Mouse (Mus musculus) liver, embryonic 12.5 days (tissue): ENCODE results near the gene Peli3. TPM values are rescaled to one million over a fixed set of nuclear protein-coding genes. Genes with fewer than 3 reads are reported as not detected.

Experiments
- ATAC-seq: fragments of 200-750 bp; cut with Nextera tagmentation; 2 replicates; pipeline ENCODE4 v1.8.0; 2017; ENCODE audit warnings: moderate number of reproducible peaks, mild to moderate bottlenecking, moderate library complexity
- H3K27ac ChIP-seq: fragments of 300-500 bp; sonication (generic); 2 replicates; pipeline ENCODE4 v1.5.1; 2016; ENCODE audit warnings: mild to moderate bottlenecking
- H3K27me3 ChIP-seq: fragments of 300-500 bp; sonication (generic); replicated peaks from 2 replicates; pipeline ENCODE4 v1.6.1; 2016; ENCODE audit warnings: mild to moderate bottlenecking, moderate library complexity
- H3K36me3 ChIP-seq: fragments of 300-500 bp; sonication (generic); 2 replicates; pipeline ENCODE4 v1.6.1; 2016; ENCODE audit warnings: mild to moderate bottlenecking, moderate library complexity
- H3K4me1 ChIP-seq: fragments of 300-500 bp; sonication (generic); 2 replicates; pipeline ENCODE4 v1.6.1; 2016
- H3K4me2 ChIP-seq: fragments of 300-500 bp; sonication (generic); 2 replicates; pipeline ENCODE4 v1.6.1; 2016; ENCODE audit warnings: mild to moderate bottlenecking, moderate library complexity
- H3K4me3 ChIP-seq: fragments of 300-500 bp; sonication (generic); 2 replicates; pipeline ENCODE4 v1.5.1; 2016; ENCODE audit warnings: mild to moderate bottlenecking, moderate library complexity
- H3K9ac ChIP-seq: fragments of 300-500 bp; sonication (generic); 2 replicates; pipeline ENCODE4 v1.6.1; 2016; ENCODE audit warnings: mild to moderate bottlenecking, moderate library complexity
- H3K9me3 ChIP-seq: fragments of 300-500 bp; sonication (generic); replicated peaks from 2 replicates; pipeline ENCODE4 v1.6.1; 2016; ENCODE audit warnings: mild to moderate bottlenecking, moderate library complexity
- WGBS: fragments of 180-500 bp; shearing (Covaris S2); methylation state at CpG from one replicate; pipeline ENCODE4 v1.1.7; 2016; ENCODE audit not compliant: insufficient replicate concordance; 5-methylcytosine and 5-hydroxymethylcytosine counted together
- polyA plus RNA-seq: library from polyadenylated mRNA; unstranded; fragments of >200 nt; fragmentation: Nextera tagmentation; extraction: Ambion mirVana; gene quantifications from 2 replicates; pipeline ENCODE4 v1.2.1, GENCODE M21; 2016

Gene Peli3
- polyA plus RNA-seq, 1 experiment from 2014 or later = 0.20 TPM

DNA sequence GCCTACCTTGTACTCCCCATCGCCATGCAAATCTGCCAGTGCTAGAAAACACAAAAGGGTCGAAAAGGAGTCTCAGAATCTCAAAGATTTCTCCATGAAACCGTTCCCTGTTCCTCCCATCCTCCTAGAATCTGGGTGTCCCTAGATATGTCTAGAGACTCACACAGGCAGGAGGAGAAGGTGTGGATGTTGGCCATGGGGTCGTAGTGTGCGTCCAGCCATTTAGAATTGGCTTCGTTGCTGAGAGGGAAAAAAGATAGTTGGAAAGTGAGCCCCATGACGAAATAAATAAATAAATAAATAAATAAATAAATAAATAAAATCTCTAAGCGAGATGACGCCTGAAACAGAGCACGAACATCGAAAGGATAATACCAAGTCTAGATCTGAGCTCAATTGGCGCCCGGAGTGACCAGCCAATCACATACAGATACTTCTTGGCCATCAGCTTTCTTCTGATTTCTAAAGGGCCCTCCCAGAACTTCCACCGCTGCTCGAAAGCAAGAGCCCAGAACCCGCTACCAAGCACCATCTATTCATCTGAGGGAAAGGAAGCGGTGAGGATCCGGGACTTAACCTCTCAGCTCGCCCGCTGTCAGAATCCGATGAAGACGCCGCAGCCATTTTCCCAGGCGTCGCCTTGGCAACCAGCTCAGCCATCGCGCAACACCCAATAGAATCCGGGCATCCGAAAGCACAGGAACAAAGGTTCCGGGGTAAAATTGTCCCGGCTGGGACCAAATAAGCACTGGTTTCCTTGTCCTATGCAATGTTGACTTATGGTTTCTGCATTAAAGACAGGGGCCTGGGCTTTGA is 36.7 kb downstream of the Peli3 start, which contains the start of gene Bbs1:
Bbs1 (minus strand) TSS at position 650 of the 816 bp plus-strand sequence.
- Histone ChIP-seq H3K9me3 (no peaks in the 10 kb centered on the region), H3K27me3 (no peaks in the 10 kb centered on the region), H3K4me2 (peak within 1 kb of the TSS; percentile 68), H3K27ac (no peak within 1 kb of the TSS), H3K4me1 (peaks cover 10% of the 10 kb centered on the region), H3K36me3 (peaks cover 43% of the 10 kb centered on the region), H3K9ac (peak within 1 kb of the TSS; percentile 44; the same call in 1 of the 2 replicates), H3K4me3 (peak within 1 kb of the TSS; percentile 65)
- peak; percentile 31; the same call in 1 of the 2 replicates for ATAC-seq
- 8% methylated on average over 31 of the region's 31 CpGs for WGBS

DNA sequence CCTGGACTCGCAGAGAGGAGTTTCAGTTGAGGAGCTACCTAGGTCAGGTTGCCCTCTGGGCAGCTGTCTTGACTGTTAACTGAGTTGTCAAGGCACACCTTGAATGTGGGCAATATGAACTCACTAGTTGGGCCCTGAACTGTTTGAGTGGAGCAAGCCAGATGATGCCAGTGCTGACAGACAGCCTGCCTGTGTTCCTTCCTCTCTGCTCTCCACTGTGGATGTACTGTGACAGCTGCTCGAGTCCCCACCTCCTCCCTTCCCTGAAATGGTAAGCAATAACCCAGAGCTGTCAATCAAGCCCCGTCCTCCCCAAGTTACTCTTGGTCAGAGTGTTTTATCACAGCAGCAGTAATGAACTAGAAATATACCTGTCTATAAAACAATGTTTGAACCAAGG is 43.0 kb downstream of the Peli3 start:
- H3K27ac ChIP-seq = no peak overlapping the region
- no peak overlapping the region for H3K4me2 ChIP-seq
- no peaks in the 10 kb centered on the region for H3K9me3 ChIP-seq
- H3K4me1 ChIP-seq = no peaks in the 10 kb centered on the region
- WGBS = 50% methylated on average over 3 of the region's 3 CpGs
- H3K9ac ChIP-seq = no peak overlapping the region
- no peaks in the 10 kb centered on the region for H3K36me3 ChIP-seq
- H3K4me3 ChIP-seq = no peak overlapping the region
- H3K27me3 ChIP-seq = peaks cover 5% of the 10 kb centered on the region; the same call in 1 of the 2 replicates
- ATAC-seq = no peak

DNA sequence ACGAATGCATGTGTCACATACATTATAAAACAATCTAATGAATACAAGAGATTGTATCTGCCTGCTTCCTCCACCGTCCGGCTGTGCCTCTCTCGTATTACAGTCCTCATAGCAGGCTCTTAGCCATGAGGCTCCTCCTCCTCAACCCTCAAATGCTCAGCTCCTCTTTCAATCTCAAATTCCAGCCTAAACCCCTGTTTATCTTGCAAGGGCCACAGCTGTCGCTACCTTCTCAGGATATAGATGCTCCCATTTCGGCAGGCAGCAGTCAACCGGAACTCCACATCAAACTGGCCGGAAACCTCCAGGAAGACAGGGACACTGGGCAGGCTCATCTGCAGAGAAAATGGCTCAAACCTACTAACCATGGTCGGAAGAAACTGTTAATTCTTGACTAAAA is 44.0 kb downstream of the Peli3 start:
- no peaks in the 10 kb centered on the region for H3K4me1 ChIP-seq
- H3K4me3 ChIP-seq = no peak overlapping the region
- H3K4me2 ChIP-seq = no peak overlapping the region
- no peak for ATAC-seq
- peaks cover 8% of the 10 kb centered on the region; the same call in 1 of the 2 replicates for H3K27me3 ChIP-seq
- 64% methylated on average over 9 of the region's 9 CpGs for WGBS
- no peak overlapping the region for H3K9ac ChIP-seq
- no peaks in the 10 kb centered on the region for H3K9me3 ChIP-seq
- no peak overlapping the region for H3K27ac ChIP-seq
- no peaks in the 10 kb centered on the region for H3K36me3 ChIP-seq

DNA sequence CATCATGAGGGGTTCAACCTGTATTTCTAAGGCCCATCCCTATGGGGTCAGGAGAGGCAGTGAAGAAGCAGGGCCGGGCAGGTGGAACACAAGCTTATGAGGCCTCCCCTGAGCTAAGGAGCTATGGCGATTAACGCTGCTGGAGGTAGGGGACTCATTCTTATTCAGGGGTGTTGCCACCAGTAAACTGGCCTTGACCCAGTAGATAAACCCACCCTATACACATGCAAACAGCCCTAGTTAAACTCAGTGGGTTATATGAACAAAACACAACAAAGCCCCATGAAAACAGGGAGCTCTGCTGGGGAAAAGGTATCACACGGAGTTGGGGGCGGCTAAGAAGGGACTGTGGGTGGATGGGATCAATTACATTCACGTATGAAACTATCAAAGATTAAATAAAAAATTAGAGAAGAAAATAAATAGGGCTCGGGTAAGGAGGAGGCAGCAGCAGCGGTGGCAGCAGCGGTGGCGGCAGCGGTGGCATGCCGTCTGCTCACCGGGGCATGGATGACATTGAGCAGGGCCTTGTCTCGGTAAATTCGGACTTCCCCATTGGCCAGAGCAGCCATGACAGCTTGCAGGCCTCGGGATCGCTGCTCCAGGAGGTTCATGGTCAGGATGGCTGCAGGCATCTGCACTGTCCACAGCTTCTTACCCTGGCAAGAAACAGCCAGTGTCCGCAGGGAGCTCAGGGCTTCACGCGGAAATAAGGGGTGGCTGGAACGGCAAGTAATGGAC is 46.0 kb downstream of the Peli3 start:
- 61% methylated on average over 21 of the region's 21 CpGs for WGBS
- no peak overlapping the region for H3K27ac ChIP-seq
- ATAC-seq = no peak
- no peak overlapping the region for H3K4me3 ChIP-seq
- H3K4me2 ChIP-seq = no peak overlapping the region
- H3K9me3 ChIP-seq = no peaks in the 10 kb centered on the region
- peaks cover 14% of the 10 kb centered on the region for H3K4me1 ChIP-seq
- H3K27me3 ChIP-seq = peaks cover 8% of the 10 kb centered on the region; the same call in 1 of the 2 replicates
- H3K36me3 ChIP-seq = no peaks in the 10 kb centered on the region
- no peak overlapping the region for H3K9ac ChIP-seq

DNA sequence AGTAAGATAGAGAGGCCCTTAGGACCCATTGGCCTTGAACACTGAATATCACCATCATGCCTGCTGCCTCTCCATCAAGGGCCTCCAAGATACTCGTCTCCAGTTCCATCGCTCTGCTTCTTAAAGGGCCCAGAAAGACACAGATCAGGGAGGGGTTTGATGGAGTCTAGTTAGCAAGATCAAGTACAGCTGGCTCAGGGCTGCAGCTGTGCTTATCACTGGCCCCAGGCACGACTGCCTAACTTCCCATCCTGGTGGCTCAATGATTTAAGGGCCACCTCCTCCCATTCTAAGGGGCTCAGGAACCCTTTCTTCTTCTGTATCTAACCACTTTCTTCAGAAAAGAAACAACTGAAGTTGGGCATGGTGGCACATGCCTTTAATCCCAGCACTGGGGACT is 51.1 kb downstream of the Peli3 start:
- Histone ChIP-seq H3K9me3 (no peaks in the 10 kb centered on the region), H3K27me3 (peaks cover 13% of the 10 kb centered on the region), H3K36me3 (no peaks in the 10 kb centered on the region), H3K4me2 (peak overlapping the region; percentile 50), H3K4me3 (no peak overlapping the region), H3K27ac (peak overlapping the region; percentile 83), H3K4me1 (peaks cover 33% of the 10 kb centered on the region), H3K9ac (peak overlapping the region; percentile 43)
- 11% methylated on average over 3 of the region's 3 CpGs for WGBS
- ATAC-seq = peak; percentile 95

DNA sequence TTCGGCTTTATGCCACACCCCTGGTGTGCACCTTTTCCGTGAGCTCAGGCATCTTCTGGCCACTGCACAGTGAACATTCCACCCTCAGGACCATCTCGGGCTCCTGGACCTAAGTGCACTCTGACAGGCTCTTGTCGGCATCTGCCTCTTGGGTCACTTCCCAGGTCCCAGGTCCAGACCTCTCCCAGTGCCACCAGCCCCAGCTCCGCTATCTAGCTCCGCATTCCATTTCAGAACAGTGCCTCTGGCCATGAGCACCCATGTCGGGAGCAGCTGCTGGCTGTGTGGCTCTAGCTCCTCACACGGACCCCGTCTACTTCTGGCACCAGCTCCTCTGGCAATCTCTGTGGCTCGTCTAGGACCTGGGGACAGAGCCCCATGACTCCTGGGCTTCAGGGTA is 53.1 kb downstream of the Peli3 start:
- Histone ChIP-seq H3K4me1 (peaks cover 36% of the 10 kb centered on the region), H3K27me3 (peaks cover 13% of the 10 kb centered on the region), H3K4me2 (no peak overlapping the region), H3K4me3 (no peak overlapping the region), H3K9me3 (no peaks in the 10 kb centered on the region), H3K36me3 (0 out of 2 replicates have a peak, but pooled peaks cover 5% of the 10 kb centered on the region), H3K9ac (no peak overlapping the region), H3K27ac (0 out of 2 replicates have a peak overlapping the region, but pooled peaks have one; percentile 21)
- no peak for ATAC-seq
- WGBS = 77% methylated on average over 10 of the region's 10 CpGs

DNA sequence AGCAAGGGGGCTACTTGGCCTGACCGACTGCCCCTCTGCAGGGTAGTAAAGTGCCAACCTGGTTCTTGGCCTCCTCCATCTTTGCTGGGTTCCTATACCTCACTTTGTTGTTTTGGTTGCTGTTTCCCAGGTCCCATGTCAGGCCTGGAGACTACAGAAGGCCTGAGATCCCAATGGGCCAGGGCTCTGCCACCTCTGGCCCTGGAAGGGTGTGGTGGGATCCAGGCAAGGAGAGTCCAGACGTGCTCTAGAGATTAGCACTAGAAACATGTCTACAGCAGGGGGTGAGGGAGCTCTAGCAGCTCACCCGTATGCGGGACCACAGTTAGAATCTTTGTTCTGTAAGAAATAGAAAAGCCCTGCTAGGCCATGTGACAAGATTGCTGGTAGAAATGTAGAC is 59.0 kb downstream of the Peli3 start:
- peak; percentile 91 for ATAC-seq
- Histone ChIP-seq H3K27ac (peak overlapping the region; percentile 73), H3K9ac (peak overlapping the region; percentile 47), H3K36me3 (peaks cover 51% of the 10 kb centered on the region), H3K9me3 (no peaks in the 10 kb centered on the region), H3K4me1 (peaks cover 54% of the 10 kb centered on the region), H3K27me3 (no peaks in the 10 kb centered on the region), H3K4me3 (no peak overlapping the region), H3K4me2 (peak overlapping the region; percentile 30)
- WGBS = 47% methylated on average over 4 of the region's 4 CpGs

Other genes with a start within 250 kb of the Peli3 start
- gene Gm960, start 244.5 kb downstream of the Peli3 start, polyA plus RNA-seq = 0.43 and 1.1 TPM in 2 replicates
- gene Sptbn2, start 232.0 kb downstream of the Peli3 start, polyA plus RNA-seq = 0.14 and 0.30 TPM in 2 replicates
- gene Rbm4b, start 186.6 kb downstream of the Peli3 start, polyA plus RNA-seq = 22.7 and 24.0 TPM in 2 replicates
- gene Rbm4, start 149.2 kb downstream of the Peli3 start, polyA plus RNA-seq = 30.7 and 32.6 TPM in 2 replicates
- 18.1 and 18.9 TPM in 2 replicates for gene Gm21992, start 131.5 kb downstream of the Peli3 start, polyA plus RNA-seq
- 62.0 and 63.5 TPM in 2 replicates for gene Rbm14, start 131.5 kb downstream of the Peli3 start, polyA plus RNA-seq
- 40.3 and 43.6 TPM in 2 replicates for gene Ccs, start 103.8 kb downstream of the Peli3 start, polyA plus RNA-seq
- not detected in 2 replicates for gene Ccdc87, start 103.8 kb downstream of the Peli3 start, polyA plus RNA-seq
- 13.1 and 17.8 TPM in 2 replicates for gene Ctsf, start 88.0 kb downstream of the Peli3 start, polyA plus RNA-seq
- 0.79 and 0.82 TPM in 2 replicates for gene Actn3, start 65.2 kb downstream of the Peli3 start, polyA plus RNA-seq
- 13.9 and 15.9 TPM in 2 replicates for gene Zdhhc24, start 64.5 kb downstream of the Peli3 start, polyA plus RNA-seq
- gene Bbs1, start 36.5 kb downstream of the Peli3 start, polyA plus RNA-seq = 1.6 and 1.8 TPM in 2 replicates
- 76.7 and 83.3 TPM in 2 replicates for gene Dpp3, start 14.8 kb downstream of the Peli3 start, polyA plus RNA-seq
- gene Mrpl11, start 19.0 kb upstream of the Peli3 start, polyA plus RNA-seq = 82.4 and 84.7 TPM in 2 replicates
- not detected in 2 replicates for gene Npas4, start 47.2 kb upstream of the Peli3 start, polyA plus RNA-seq
- gene Slc29a2, start 80.7 kb upstream of the Peli3 start, polyA plus RNA-seq = 3.3 and 3.8 TPM in 2 replicates
- gene B4gat1, start 95.7 kb upstream of the Peli3 start, polyA plus RNA-seq = 10.9 and 13.2 TPM in 2 replicates
- gene AC124502.3, start 95.8 kb upstream of the Peli3 start, polyA plus RNA-seq = 0.20 and 0.23 TPM in 2 replicates
- 40.4 TPM in 2 replicates for gene Brms1, start 98.2 kb upstream of the Peli3 start, polyA plus RNA-seq
- 0.50 and 0.92 TPM in 2 replicates for gene Rin1, start 107.4 kb upstream of the Peli3 start, polyA plus RNA-seq
- 7.7 and 9.5 TPM in 2 replicates for gene Cd248, start 125.0 kb upstream of the Peli3 start, polyA plus RNA-seq
- gene Tmem151a, start 142.4 kb upstream of the Peli3 start, polyA plus RNA-seq = 1.0 and 1.5 TPM in 2 replicates
- 51.7 and 53.9 TPM in 2 replicates for gene Yif1a, start 145.4 kb upstream of the Peli3 start, polyA plus RNA-seq
- gene Cnih2, start 155.4 kb upstream of the Peli3 start, polyA plus RNA-seq = 3.5 and 3.8 TPM in 2 replicates
- 118 and 126 TPM in 2 replicates for gene Rab1b, start 163.9 kb upstream of the Peli3 start, polyA plus RNA-seq
- gene Klc2, start 175.4 kb upstream of the Peli3 start, polyA plus RNA-seq = 4.4 and 4.9 TPM in 2 replicates